Mouse (Mus musculus) midbrain, embryonic 11.5 days (tissue): ENCODE measurements around the gene Ager. TPM values are rescaled to one million over a fixed set of nuclear protein-coding genes. Genes with fewer than 3 reads are reported as not detected.

ENCODE experiments used
- ATAC-seq: fragments of 200-750 bp; cut with Nextera tagmentation; 2 replicates; pipeline ENCODE4 v1.8.0; 2017; ENCODE audit warnings: moderate TSS enrichment, moderate library complexity; ENCODE audit not compliant: low FRiP score
- DNase-seq: peaks from one replicate; pipeline ENCODE4 v3.0.0; 2015; ENCODE audit warnings: low spot score; ENCODE audit errors: missing footprints
- H3K27ac ChIP-seq: fragments of 300-500 bp; sonication (generic); 2 replicates; pipeline ENCODE4 v1.5.1; 2014; ENCODE audit warnings: low read depth, low read length
- H3K27me3 ChIP-seq: fragments of 300-500 bp; sonication (generic); 2 replicates; pipeline ENCODE4 v1.6.1; 2014; ENCODE audit warnings: mild to moderate bottlenecking, low read length, moderate library complexity, mixed read lengths; ENCODE audit not compliant: control insufficient read depth, insufficient read depth
- H3K36me3 ChIP-seq: fragments of 300-500 bp; sonication (generic); 2 replicates; pipeline ENCODE4 v1.6.1; 2014; ENCODE audit warnings: mild to moderate bottlenecking, low read length, moderate library complexity, mixed read lengths; ENCODE audit not compliant: control insufficient read depth, insufficient read depth
- H3K4me1 ChIP-seq: fragments of 300-500 bp; sonication (generic); 2 replicates; pipeline ENCODE4 v1.6.1; 2014; ENCODE audit warnings: low read length; ENCODE audit not compliant: control insufficient read depth, insufficient read depth
- H3K4me2 ChIP-seq: fragments of 300-500 bp; sonication (generic); 2 replicates; pipeline ENCODE4 v1.6.1; 2014; ENCODE audit warnings: mild to moderate bottlenecking, moderate library complexity
- H3K4me3 ChIP-seq: fragments of 300-500 bp; sonication (generic); 2 replicates; pipeline ENCODE4 v1.5.1; 2014; ENCODE audit warnings: low read depth, low read length
- H3K9ac ChIP-seq: fragments of 300-500 bp; sonication (generic); 2 replicates; pipeline ENCODE4 v1.6.1; 2014; ENCODE audit warnings: low read length
- H3K9me3 ChIP-seq: fragments of 300-500 bp; sonication (generic); 2 replicates; pipeline ENCODE4 v1.6.1; 2016; ENCODE audit warnings: low read length; ENCODE audit not compliant: control insufficient read depth
- WGBS: fragments of 180-500 bp; shearing (Covaris S2); extraction: QIAGEN DNeasy Blood & Tissue Kit; methylation state at CpG from one replicate; pipeline ENCODE4 v1.1.7; 2014; 5-methylcytosine and 5-hydroxymethylcytosine counted together
- polyA plus RNA-seq: library from polyadenylated mRNA; unstranded; fragments of >200 nt; fragmentation: Nextera tagmentation; extraction: Ambion mirVana; gene quantifications from 2 replicates; pipeline ENCODE4 v1.2.1, GENCODE M21; 2014

Ager gene
- polyA plus RNA-seq, 1 experiment from 2014 or later, result 1.6 TPM

DNA sequence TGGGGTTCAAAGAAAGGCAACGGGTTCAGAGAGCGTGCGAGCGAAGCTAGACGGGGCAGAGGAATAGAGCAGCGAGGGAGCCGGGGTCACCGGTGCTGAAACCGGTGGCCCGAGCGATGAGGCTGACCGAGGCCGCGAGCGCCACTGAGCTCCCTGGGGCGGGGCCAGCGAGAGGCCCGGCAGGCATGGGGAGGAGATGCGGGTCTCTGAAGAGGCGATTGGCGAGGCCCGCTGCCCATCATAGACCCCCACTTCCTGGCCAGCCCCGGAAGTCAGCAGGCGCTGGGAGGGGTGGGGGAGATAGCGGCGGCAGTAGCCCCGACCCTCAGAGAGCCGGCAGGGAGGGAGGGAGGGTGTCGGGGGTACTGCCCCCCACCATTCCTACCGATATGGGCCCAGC, 7.9 kb downstream of the Ager start:
- H3K9me3 ChIP-seq, result no peaks in the 10 kb centered on the region
- H3K27me3 ChIP-seq, result no peaks in the 10 kb centered on the region
- peak overlapping the region; percentile 97 for H3K4me2 ChIP-seq
- peak; percentile 51 for ATAC-seq
- peak; percentile 99 for DNase-seq
- H3K9ac ChIP-seq, result peak overlapping the region; percentile 96
- peak overlapping the region; percentile 99 for H3K4me3 ChIP-seq
- H3K4me1 ChIP-seq, result peaks cover 26% of the 10 kb centered on the region
- WGBS, result under 1% methylated on average over 29 of the region's 30 CpGs
- H3K36me3 ChIP-seq, result peaks cover 3% of the 10 kb centered on the region
- H3K27ac ChIP-seq, result peak overlapping the region; percentile 88

DNA sequence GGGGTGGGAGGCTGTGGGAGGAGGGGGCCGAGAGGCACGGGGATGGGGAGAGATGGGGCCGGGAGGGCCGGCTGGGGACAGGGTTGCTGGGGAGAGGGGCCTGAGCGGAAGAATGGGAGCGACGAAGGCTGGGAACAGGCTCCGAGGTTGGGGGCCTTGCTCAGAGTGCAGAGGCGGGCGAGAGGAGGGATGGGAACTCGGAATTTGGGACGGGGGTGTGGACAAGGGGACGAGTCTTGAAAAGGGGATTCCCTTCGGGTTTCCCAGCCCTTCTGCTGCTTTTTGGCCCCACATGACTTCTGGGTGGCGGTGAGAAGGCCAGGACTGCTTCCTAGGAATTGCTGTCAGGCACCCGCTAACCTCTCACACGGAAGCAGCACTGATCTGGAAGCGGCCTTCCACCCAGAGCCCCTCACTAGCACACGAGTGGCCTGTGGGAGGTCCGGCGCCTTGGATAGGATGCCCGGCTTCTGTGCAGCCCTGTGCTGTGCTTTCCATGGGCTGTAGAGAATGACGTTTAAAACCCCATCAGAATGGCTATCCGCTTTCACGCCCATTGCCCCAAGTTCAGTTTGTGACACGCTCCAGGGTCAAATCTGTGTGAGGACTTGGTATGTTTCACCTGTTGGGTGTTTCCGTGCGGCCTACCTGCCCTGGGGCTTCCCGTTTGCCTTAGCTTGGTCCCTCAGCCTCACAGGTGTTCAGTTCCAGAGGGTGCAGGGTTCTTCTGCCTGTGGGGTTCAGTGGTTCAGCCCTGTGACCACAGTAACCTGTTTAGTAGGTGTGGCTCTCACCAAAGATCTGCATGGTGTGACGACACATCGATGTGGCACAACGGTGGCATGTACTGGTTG, 8.8 kb downstream of the Ager start:
- Histone ChIP-seq H3K9me3 (no peaks in the 10 kb centered on the region), H3K27me3 (no peaks in the 10 kb centered on the region), H3K4me2 (peak overlapping the region; percentile 97), H3K9ac (peak overlapping the region; percentile 96), H3K27ac (peak overlapping the region; percentile 88), H3K4me3 (peak overlapping the region; percentile 99), H3K36me3 (peaks cover 5% of the 10 kb centered on the region; the same call in 1 of the 2 replicates), H3K4me1 (peaks cover 26% of the 10 kb centered on the region)
- 19% methylated on average over 30 of the region's 32 CpGs for WGBS
- ATAC-seq, result no peak
- DNase-seq, result no peak

DNA sequence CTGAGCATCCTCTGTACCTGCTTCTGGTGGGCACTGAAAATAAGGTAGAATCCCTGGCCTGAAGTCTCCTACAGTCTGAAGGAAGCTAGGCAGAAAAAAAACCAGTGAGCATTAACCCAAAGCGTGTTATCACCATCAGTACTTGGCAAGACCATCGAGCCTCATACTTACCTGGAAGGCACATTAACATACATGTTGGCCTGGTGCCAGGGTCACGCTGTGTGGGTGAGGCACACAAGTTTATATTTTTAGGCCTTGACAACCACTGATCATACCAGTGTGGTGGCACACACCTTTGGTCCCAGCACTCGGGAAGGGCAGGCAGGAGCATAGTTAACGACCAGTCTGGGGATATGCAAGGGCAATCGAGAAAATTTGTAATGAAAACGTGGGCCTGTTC, 10.3 kb downstream of the Ager start:
- Histone ChIP-seq H3K4me2 (no peak overlapping the region), H3K27me3 (no peaks in the 10 kb centered on the region), H3K27ac (no peak overlapping the region), H3K36me3 (peaks cover 17% of the 10 kb centered on the region), H3K4me1 (peaks cover 18% of the 10 kb centered on the region), H3K9me3 (no peaks in the 10 kb centered on the region), H3K4me3 (no peak overlapping the region), H3K9ac (no peak overlapping the region)
- ATAC-seq (no peak), DNase-seq (no peak)
- WGBS, result 92% methylated on average over 7 of the region's 7 CpGs

DNA sequence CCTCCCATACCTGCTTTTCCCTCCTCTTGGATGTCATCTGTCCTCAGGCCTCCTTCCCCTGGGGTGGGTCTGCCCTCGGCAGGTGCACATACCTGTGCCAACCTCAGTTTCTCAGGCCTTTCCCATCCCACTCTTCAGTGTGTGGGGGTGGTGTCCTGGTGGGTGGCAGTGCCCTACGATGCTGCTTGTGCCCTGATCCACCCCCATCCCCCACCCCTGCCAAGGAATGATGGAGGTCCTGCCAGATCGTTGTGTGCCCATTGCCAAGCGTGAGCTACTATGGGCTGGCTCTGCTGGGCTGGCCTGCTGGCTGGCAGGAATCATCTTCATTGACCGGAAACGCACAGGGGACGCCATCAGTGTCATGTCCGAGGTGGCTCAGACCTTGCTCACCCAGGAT, 13.4 kb downstream of the Ager start:
- no peak for ATAC-seq
- Histone ChIP-seq H3K27me3 (no peaks in the 10 kb centered on the region), H3K27ac (no peak overlapping the region), H3K4me3 (no peak overlapping the region), H3K4me1 (peaks cover 9% of the 10 kb centered on the region), H3K9me3 (no peaks in the 10 kb centered on the region), H3K9ac (no peak overlapping the region), H3K4me2 (no peak overlapping the region), H3K36me3 (peaks cover 19% of the 10 kb centered on the region)
- 93% methylated on average over 8 of the region's 8 CpGs for WGBS
- DNase-seq, result no peak

DNA sequence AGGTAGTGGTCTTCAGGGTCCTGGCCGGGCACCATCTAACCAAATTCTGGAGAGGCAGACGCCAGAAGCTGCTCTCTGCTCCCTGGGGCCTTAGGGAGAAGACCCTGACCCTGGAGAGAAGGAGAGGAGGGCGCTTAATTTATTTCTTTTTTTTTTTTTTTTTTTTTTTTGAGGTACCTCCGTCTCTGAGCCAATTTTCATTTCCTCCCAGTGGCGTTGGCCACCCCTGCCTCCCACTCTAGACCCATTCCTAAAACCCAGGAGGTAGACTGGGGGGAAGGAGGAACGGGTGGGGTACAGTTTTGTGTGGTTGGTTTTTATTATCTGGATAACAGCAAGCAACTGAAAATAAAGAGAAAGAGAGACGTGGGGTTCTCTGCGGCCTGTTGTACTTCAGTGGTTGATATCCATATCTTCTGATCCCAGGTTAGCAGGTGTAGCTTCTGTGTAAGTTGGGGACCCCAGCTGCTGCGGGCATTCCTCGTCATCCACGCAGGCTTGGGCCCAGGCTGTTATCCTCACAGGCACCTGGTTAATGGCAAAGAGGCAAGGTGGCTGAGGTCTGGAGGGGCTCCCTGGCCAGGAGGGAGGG, 15.5 kb downstream of the Ager start:
- Histone ChIP-seq H3K27ac (no peak overlapping the region), H3K27me3 (no peaks in the 10 kb centered on the region), H3K9ac (no peak overlapping the region), H3K4me3 (no peak overlapping the region), H3K9me3 (no peaks in the 10 kb centered on the region), H3K36me3 (peaks cover 19% of the 10 kb centered on the region), H3K4me2 (no peak overlapping the region), H3K4me1 (no peaks in the 10 kb centered on the region)
- DNase-seq, result no peak
- no peak for ATAC-seq
- WGBS, result 93% methylated on average over 11 of the region's 11 CpGs

DNA sequence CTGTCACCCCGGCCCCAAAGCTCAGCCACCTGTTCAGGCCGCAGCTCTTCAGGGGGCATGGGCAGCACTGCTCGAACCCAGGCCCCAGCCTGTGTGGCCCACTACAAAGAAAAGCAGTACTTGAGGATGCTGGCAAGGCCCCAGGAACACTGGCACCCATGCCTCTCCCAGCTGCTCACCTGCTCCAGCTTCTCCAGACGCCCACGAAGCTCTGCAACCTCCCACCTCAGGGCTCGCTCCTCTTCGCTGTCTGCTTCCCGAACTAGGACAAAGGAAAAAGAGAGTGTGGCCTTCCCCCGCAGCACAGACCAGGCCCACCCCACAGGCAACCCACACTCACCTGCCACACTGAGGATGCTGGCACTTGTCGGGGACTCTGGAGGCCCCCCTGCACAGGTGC, 16.2 kb downstream of the Ager start:
- H3K36me3 ChIP-seq, result peaks cover 19% of the 10 kb centered on the region

DNA sequence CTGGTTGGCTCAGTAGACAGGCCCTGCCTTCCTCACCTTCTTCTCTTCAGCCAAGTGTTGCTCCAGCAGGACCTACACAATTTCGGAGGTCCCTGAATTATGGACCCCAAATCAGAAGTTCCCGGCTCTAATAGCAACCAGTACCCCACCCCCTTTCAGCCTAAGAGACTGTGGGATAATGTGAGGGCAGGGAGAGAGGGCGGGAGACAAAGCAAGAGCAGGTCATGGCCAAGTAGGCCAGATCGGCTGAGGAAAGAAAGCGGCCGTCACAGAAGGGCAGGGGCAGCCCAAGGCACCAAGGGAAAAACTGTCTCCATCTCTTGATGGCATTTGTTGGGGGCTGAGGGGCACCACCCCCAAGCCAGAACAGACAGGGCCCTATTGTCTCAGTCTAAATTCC, 18.2 kb downstream of the Ager start, which contains the start of gene Egfl8:
Gene Egfl8, minus strand, starts transcription at position 101 of the 400 bp plus-strand sequence.
- Histone ChIP-seq H3K36me3 (peaks cover 17% of the 10 kb centered on the region), H3K4me1 (no peaks in the 10 kb centered on the region), H3K9me3 (no peaks in the 10 kb centered on the region), H3K9ac (no peak within 1 kb of the TSS; the same call in 1 of the 2 replicates), H3K27me3 (no peaks in the 10 kb centered on the region), H3K27ac (no peak within 1 kb of the TSS), H3K4me3 (no peak within 1 kb of the TSS), H3K4me2 (no peak within 1 kb of the TSS)
- 62% methylated on average over 6 of the region's 6 CpGs for WGBS
- ATAC-seq (no peak), DNase-seq (no peak)

More for the DNA sequence above, 16.2 kb downstream of the Ager start:
- H3K4me3 ChIP-seq, result no peak overlapping the region
- 92% methylated on average over 10 of the region's 10 CpGs for WGBS
- H3K27me3 ChIP-seq, result no peaks in the 10 kb centered on the region
- H3K4me1 ChIP-seq, result no peaks in the 10 kb centered on the region
- ATAC-seq (no peak), DNase-seq (no peak)
- H3K4me2 ChIP-seq, result no peak overlapping the region
- H3K9ac ChIP-seq, result no peak overlapping the region
- H3K9me3 ChIP-seq, result no peaks in the 10 kb centered on the region
- no peak overlapping the region for H3K27ac ChIP-seq

DNA sequence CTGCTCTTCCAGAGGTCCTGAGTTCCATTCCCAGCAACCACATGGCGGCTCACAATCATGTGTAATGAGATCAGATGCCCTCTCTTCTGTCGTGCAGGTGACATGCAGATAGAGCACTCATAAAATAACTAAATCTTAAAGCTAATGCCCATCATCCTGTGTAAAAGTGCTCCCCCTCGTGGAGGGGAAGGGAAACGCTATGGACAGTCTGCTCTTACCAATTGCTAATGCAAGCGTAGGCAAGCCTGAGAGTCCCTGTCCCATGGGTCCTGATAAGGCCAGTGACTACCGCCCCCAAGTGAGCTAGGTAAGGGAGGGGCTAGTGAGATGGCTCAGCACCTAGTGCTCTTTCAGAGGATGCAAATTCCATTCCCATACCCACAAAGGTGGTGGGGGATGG, 21.3 kb downstream of the Ager start:
- Histone ChIP-seq H3K4me1 (no peaks in the 10 kb centered on the region), H3K27me3 (no peaks in the 10 kb centered on the region), H3K4me3 (no peak overlapping the region), H3K9ac (no peak overlapping the region), H3K36me3 (no peaks in the 10 kb centered on the region), H3K27ac (no peak overlapping the region), H3K9me3 (no peaks in the 10 kb centered on the region), H3K4me2 (no peak overlapping the region)
- ATAC-seq (peak; percentile 64), DNase-seq (peak; percentile 93)
- 20% methylated on average over 6 of the region's 6 CpGs for WGBS

DNA sequence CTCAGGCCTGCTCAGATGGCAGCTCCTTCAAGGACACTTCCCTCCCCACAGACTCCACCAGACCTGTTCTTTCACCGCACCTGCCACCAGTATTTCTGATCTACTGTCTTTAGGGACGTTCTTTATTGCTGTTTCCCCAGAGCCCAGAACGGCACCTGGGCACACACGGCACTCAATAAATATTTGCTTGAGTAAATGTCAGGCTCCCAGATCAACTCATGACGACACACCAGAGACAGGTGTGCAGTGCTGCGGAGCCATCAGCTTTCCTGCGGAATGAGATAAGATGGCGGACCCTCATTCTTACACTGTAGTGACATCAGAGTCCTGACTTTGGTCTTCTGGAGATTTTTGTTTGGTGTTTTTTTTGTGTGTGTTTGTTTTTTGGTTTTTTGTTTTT, 23.3 kb downstream of the Ager start:
- H3K27me3 ChIP-seq, result no peaks in the 10 kb centered on the region
- H3K9ac ChIP-seq, result no peak overlapping the region
- no peaks in the 10 kb centered on the region for H3K36me3 ChIP-seq
- peaks cover 1% of the 10 kb centered on the region for H3K4me1 ChIP-seq
- no peaks in the 10 kb centered on the region for H3K9me3 ChIP-seq
- no peak overlapping the region for H3K4me3 ChIP-seq
- H3K4me2 ChIP-seq, result no peak overlapping the region
- no peak for DNase-seq
- H3K27ac ChIP-seq, result no peak overlapping the region
- no peak for ATAC-seq
- WGBS, result 88% methylated on average over 8 of the region's 8 CpGs
